Mouse (Mus musculus) T-helper 17 cell (primary cell): Measurements from ENCODE around the gene Gm26741.

ENCODE experiments used
- in situ Hi-C, 2 experiments: fragments of 300-600 bp; cut with MboI, MseI; formaldehyde crosslinking; loops; 1 replicate in 1 of 2; 2 replicates in 1 of 2; pipeline ENCODE4 v1.15.1; 2025; ENCODE audit warnings: high pct_unique_total_duplicates in 2 of 2

Gm26741 gene

GRCm38 (mm10) chr10:52387192-52387591 lies 28.6 kb downstream of the Gm26741 start:
- in situ Hi-C loops = loop anchor here (5.0 to 25.0 kb wide), 3 partner anchors 155 to 1475 kb away; partner anchors contain the start of gene Dcbld1 (in 1 of the 2)

- in situ Hi-C loops = loop anchor here (5.0 to 25.0 kb wide), 3 partner anchors 157 to 1477 kb away; partner anchors contain the start of gene Dcbld1 (in 1 of the 2)
These were observed 30.4 kb downstream of the Gm26741 start, which contains the start of gene Nepn for GRCm38 (mm10) chr10:52388922-52389430. Gene Nepn (plus strand): TSS chr10:52388972.

- in situ Hi-C loops = loop anchor here (5.0 to 25.0 kb wide), 3 partner anchors 157 to 1477 kb away; partner anchors contain the start of gene Dcbld1 (in 1 of the 2)
These were observed 30.9 kb downstream of the Gm26741 start for GRCm38 (mm10) chr10:52389438-52389837.

GRCm38 (mm10) chr10:52391208-52391607 lies 32.6 kb downstream of the Gm26741 start:
- in situ Hi-C loops = loop anchor here in 1 of 2 experiments (25.0 kb wide), 1 partner anchor 1479 kb away; no protein-coding TSS in a partner anchor

GRCm38 (mm10) chr10:52396647-52397046 lies 38.1 kb downstream of the Gm26741 start:
- in situ Hi-C loops = loop anchor here in 1 of 2 experiments (25.0 kb wide), 1 partner anchor 1484 kb away; no protein-coding TSS in a partner anchor

GRCm38 (mm10) chr10:52398715-52399114 lies 40.1 kb downstream of the Gm26741 start:
- in situ Hi-C loops = loop anchor here in 1 of 2 experiments (25.0 kb wide), 1 partner anchor 1486 kb away; no protein-coding TSS in a partner anchor

GRCm38 (mm10) chr10:52399722-52400121 lies 41.2 kb downstream of the Gm26741 start:
- in situ Hi-C loops = loop anchor here in 1 of 2 experiments (25.0 kb wide), 1 partner anchor 1487 kb away; no protein-coding TSS in a partner anchor

- in situ Hi-C loops = no loop called here
These were observed 46.6 kb downstream of the Gm26741 start for GRCm38 (mm10) chr10:52405160-52405559.

- in situ Hi-C loops = no loop called here
These were observed 49.0 kb downstream of the Gm26741 start for GRCm38 (mm10) chr10:52407526-52407925.
